Mouse (Mus musculus): Measurements from ENCODE around the gene Arrdc4.

The Arrdc4 gene

DNA sequence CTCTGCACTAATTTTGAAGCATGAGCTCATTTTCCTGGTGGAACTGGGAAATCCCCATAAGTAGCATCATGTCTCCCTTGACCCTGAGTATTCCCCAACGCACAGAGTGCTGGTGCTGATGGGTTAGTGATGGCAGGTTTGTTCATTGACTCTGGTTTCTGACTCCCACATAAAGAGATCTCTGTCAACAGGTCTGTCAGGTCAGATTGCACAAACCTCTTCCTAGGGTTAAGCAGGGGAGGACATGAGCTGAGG lies 39.8 kb downstream of the Arrdc4 start:
- DNase-seq (ENCODE audit: low read depth, low spot score): no peak

DNA sequence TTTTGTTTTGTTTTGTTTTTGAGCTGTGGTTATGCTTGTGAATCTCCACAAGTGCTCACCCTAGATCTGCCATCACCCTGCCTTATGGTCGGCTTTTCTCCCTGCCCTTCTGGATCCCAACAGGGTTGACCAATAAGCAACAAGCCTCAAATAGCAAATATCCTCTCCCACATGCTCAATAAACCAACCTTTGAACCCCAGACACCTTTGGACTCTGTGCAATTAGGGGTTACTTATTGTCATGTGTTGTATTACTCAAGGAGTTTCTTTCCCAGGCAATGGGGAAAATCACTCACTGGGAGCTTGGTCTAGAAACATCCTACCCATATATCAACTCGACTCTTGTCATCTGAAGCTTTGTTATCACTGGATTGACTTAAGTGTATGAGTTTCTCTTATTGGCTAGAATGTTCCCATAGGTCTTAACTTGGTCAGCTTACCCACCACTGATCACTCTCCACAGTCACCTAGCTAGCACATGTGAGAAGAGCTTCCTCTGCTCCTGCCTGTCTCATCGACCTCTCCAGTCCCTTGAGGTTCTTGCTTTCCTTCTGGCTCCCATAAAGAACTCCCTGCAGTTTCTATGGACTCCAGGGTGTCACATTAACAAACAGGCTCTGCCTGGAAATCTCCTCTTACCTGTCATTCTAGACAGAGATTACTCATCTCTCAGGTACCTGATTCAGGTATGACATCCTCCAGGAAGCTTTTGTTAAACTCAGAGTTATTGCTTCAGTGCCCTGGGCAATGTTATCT lies 40.3 kb downstream of the Arrdc4 start:
- no peak for DNase-seq (ENCODE audit: low read depth, low spot score)

DNA sequence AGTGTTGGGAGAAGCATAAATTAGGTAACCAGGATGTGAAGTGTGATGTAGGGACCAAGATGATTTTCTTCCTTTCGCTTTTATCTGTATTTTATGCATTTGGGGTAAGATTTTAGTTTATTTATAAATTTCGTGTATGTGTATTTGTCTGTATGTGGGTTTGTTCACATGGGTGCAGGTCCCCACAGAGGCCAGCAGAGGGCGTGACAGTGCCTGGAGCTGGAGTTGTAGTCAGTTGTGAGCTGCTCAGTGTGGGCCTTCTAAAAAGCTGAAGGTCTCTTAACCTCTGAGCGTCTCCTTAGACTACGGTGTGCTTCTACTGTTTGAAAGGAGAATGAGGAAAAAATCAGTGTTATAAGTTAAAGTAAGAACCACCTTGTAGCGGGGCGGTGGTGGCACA lies 43.9 kb downstream of the Arrdc4 start:
- no peak for DNase-seq (ENCODE audit: low read depth, low spot score)

DNA sequence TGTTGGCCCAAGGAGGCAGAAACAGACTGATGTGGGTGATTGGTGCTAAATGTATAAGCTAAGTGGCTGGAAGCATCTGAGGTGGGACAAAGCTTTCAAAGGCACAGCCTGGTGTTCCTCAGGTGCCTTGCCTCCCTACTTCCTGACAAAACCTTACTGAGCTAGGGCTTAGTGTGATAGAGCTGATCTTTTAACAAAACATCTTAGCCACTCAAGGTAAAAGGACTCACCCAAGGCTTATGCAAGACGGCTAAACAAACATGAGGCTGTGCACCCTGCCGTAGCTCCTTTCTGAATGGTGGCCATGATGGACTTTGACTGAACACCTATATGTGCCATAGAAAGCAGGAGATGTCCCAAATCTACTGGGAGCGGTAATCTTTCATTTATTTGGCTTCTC lies 51.7 kb downstream of the Arrdc4 start:
- DNase-seq (ENCODE audit: low read depth, low spot score): no peak

DNA sequence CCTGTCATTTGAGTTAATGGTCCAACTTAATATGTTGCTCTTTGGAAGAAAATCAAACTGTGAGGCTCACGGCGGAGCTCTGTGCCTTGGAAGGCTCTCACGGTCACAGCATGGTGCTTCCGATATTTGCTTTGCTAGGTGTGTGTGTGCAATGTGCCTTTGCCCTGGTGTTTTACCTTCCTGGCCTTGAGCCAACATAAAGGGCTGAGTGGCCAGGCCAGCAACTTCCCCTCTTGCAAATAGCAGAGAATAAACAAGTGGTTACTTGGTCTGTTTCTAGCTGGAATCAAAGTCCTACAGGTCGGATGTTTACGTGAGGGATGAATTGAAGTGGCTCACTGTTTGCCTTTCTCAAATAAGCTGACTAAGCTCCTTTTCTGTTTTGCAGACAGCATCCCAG lies 52.1 kb downstream of the Arrdc4 start:
- no peak for DNase-seq (ENCODE audit: low read depth, low spot score)

DNA sequence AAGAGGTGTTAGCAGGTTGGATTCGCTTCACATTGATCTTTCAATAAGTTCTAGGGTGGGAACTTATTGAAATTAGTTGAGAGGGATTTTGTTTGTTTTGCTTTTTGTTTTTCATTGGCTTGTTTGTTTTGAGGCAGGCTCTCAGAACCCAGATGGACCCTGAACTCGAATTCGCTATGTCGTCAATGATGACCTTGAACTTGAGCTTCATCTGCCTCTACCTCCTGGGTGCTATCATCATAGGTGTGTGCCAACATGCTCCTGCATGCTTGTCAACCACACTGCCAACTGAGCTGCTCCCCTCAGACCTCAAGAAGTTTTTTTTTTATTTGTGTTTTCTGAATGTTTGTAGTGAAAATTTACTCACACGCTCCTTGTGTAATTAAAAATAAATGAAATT lies 52.6 kb downstream of the Arrdc4 start:
- DNase-seq (ENCODE audit: low read depth, low spot score): no peak

DNA sequence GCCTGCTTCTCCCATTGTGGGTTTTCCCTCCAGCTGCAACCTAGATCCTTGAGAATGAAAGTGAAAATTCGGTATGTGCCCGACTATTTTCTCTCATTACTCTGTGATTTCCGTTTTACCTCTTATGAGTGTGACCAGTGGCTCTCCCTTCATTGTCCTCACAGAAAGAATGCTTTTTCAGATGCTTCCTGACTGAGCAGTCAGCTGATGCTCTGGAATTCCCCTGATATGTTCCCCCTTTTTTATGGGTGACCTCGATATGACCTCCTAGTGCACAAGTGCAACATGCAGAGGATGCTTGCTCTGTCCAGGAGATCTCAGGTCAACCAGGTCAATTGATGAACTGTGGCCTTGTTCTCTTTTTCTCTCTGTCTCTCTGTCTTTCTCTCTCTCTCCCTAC lies 56.3 kb downstream of the Arrdc4 start:
- DNase-seq (ENCODE audit: low read depth, low spot score): no peak

DNA sequence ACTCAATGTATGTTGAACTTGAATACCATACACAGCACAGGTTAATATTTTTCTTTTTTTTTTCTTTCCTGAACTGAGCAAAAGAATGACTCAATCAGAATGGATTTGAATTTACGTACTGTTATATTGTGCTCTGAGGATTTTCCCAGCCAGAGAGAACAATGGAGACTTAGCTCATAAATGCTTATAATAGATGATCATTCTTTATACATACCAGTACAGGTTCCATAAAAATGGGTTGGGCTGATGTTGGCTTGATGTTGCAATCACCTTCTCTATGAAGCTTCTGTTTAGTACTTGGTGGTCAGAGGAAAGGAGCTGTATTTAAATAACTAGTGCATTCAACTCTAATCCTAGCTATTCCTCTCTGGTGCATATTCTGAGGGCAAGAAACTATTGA lies 57.6 kb downstream of the Arrdc4 start:
- no peak for DNase-seq (ENCODE audit: low read depth, low spot score)

DNA sequence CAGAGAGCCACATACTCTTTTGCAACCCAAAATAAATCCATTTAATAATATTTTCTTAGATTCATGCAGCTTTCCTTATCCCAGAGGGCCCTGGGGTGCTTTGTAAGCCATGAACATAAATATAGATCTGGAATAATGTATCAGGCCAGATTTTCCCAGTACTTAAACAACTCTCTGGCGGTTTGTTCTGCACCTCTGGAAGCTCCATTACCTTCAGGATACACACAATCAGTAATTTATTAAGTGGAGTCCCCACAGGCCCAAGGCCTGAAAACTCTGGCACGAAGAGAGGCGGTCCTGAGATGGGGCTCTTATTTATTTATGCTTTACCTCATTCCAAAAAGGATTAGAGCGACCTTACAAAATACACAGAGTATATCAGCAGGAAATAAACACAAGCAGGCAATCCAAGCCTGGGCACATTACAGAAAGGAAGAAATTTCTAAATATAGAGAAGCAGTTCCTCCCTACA lies 61.9 kb downstream of the Arrdc4 start:
- DNase-seq (ENCODE audit: low read depth, low spot score): no peak
